Mouse (Mus musculus) heart, embryonic 15.5 days (tissue): Measurements from ENCODE around the gene Fndc3b. TPM values are rescaled to one million over a fixed set of nuclear protein-coding genes. Genes with fewer than 3 reads are reported as not detected.

Experiments
- ATAC-seq: fragments of 200-750 bp; cut with Nextera tagmentation; replicated peaks from 2 replicates; pipeline ENCODE4 v1.8.0; 2017; ENCODE audit warnings: low read depth, moderate TSS enrichment; ENCODE audit not compliant: insufficient number of reproducible peaks, insufficient read depth, low FRiP score
- H3K27ac ChIP-seq: fragments of 300-500 bp; sonication (generic); 2 replicates; pipeline ENCODE4 v1.5.1; 2015; ENCODE audit warnings: mild to moderate bottlenecking, inconsistent platforms
- H3K27me3 ChIP-seq: fragments of 300-500 bp; sonication (generic); 2 replicates; pipeline ENCODE4 v1.6.1; 2015; ENCODE audit warnings: inconsistent platforms
- H3K36me3 ChIP-seq: fragments of 300-500 bp; sonication (generic); 2 replicates; pipeline ENCODE4 v1.6.1; 2015; ENCODE audit warnings: mild to moderate bottlenecking, inconsistent platforms
- H3K4me1 ChIP-seq: fragments of 300-500 bp; sonication (generic); replicated peaks from 2 replicates; pipeline ENCODE4 v1.6.1; 2015; ENCODE audit warnings: inconsistent platforms
- H3K4me2 ChIP-seq: fragments of 300-500 bp; sonication (generic); 2 replicates; pipeline ENCODE4 v1.6.1; 2015; ENCODE audit warnings: inconsistent platforms, mild to moderate bottlenecking, moderate library complexity
- H3K4me3 ChIP-seq: fragments of 300-500 bp; sonication (generic); 2 replicates; pipeline ENCODE4 v1.5.1; 2015; ENCODE audit warnings: mild to moderate bottlenecking, inconsistent platforms
- H3K9ac ChIP-seq: fragments of 300-500 bp; sonication (generic); 2 replicates; pipeline ENCODE4 v1.6.1; 2015; ENCODE audit warnings: mild to moderate bottlenecking, inconsistent platforms
- H3K9me3 ChIP-seq: fragments of 300-500 bp; sonication (generic); replicated peaks from 2 replicates; pipeline ENCODE4 v1.6.1; 2016; ENCODE audit warnings: inconsistent platforms
- WGBS: fragments of 180-500 bp; shearing (Covaris S2); methylation state at CpG from one replicate; pipeline ENCODE4 v1.1.7; 2015; ENCODE audit warnings: mixed read lengths; 5-methylcytosine and 5-hydroxymethylcytosine counted together
- polyA plus RNA-seq: library from polyadenylated mRNA; unstranded; fragments of >200 nt; fragmentation: Nextera tagmentation; extraction: Ambion mirVana; gene quantifications from 2 replicates; pipeline ENCODE4 v1.2.1, GENCODE M21; 2015

Gene Fndc3b
- polyA plus RNA-seq, 1 experiment from 2014 or later = 24.0 TPM

DNA sequence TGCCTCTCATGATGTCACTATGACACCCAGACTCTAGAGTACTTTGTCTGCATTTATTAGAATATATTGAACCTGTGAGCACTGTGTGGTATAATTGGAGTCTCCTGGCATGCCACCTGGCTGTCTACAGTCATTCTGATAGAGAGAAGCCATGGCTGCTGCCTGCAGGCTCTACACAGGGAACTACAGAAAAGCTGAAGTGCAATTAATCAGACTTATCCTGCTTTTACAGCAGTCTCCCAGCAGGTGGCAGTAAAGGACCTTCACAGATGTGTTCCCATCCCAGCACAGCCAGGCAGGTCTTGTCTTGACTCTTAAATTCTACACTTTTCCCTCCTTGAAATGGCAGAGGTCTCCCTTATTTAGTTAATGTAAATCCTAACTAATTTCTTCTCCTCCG, 250.1 kb downstream of the Fndc3b start:
- no peak for ATAC-seq
- H3K27me3 ChIP-seq = no peaks in the 10 kb centered on the region
- peaks cover 31% of the 10 kb centered on the region for H3K4me1 ChIP-seq
- peaks cover 84% of the 10 kb centered on the region for H3K36me3 ChIP-seq
- no peak overlapping the region for H3K4me3 ChIP-seq
- no peak overlapping the region for H3K4me2 ChIP-seq
- WGBS = 61% methylated on average over 1 of the region's 1 CpGs
- no peaks in the 10 kb centered on the region for H3K9me3 ChIP-seq
- H3K27ac ChIP-seq = no peak overlapping the region
- no peak overlapping the region for H3K9ac ChIP-seq

DNA sequence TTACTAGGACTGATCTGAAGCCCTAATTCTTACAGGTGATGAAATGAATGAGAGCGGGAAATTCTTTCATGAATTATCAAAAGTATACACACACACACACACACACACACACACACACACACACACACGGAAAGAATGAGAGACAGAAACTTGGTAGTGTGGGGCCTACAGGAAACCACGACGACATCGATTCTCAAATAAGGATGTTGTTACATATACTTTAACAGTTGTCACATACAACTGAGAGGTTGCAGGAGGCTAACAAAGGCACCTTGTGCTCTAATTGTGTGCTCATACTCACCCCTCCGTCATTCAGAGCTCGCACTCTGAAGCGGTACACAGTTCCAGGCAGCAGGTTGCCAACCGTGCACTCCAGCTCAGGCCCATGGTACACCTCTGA, 252.7 kb downstream of the Fndc3b start:
- H3K27ac ChIP-seq = no peak overlapping the region
- H3K4me1 ChIP-seq = peaks cover 17% of the 10 kb centered on the region
- no peak overlapping the region for H3K4me2 ChIP-seq
- no peak for ATAC-seq
- 85% methylated on average over 9 of the region's 9 CpGs for WGBS
- H3K9ac ChIP-seq = no peak overlapping the region
- H3K4me3 ChIP-seq = no peak overlapping the region
- peaks cover 91% of the 10 kb centered on the region for H3K36me3 ChIP-seq
- no peaks in the 10 kb centered on the region for H3K9me3 ChIP-seq
- no peaks in the 10 kb centered on the region for H3K27me3 ChIP-seq

DNA sequence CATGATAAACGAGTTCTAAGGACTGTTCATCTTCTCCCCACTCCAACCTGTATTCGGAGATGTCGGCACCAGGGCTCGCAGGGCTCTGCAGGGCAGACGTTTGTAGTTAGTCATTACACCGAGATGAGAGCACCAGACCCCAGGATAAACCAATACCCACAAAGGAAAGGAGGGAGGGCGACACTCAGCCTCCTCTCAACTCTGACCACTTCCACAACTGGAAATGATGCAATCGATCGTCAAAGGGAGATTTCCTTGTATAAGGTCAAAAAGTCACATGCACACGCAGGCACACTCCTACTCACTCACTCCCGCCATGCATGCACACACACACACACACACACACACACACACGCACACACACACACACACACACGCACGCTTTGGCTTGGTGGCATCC, 254.6 kb downstream of the Fndc3b start:
- 82% methylated on average over 14 of the region's 14 CpGs for WGBS
- Histone ChIP-seq H3K27ac (no peak overlapping the region), H3K36me3 (peaks cover 97% of the 10 kb centered on the region), H3K27me3 (no peaks in the 10 kb centered on the region), H3K4me2 (no peak overlapping the region), H3K9me3 (no peaks in the 10 kb centered on the region), H3K9ac (no peak overlapping the region), H3K4me1 (no peaks in the 10 kb centered on the region), H3K4me3 (no peak overlapping the region)
- no peak for ATAC-seq

DNA sequence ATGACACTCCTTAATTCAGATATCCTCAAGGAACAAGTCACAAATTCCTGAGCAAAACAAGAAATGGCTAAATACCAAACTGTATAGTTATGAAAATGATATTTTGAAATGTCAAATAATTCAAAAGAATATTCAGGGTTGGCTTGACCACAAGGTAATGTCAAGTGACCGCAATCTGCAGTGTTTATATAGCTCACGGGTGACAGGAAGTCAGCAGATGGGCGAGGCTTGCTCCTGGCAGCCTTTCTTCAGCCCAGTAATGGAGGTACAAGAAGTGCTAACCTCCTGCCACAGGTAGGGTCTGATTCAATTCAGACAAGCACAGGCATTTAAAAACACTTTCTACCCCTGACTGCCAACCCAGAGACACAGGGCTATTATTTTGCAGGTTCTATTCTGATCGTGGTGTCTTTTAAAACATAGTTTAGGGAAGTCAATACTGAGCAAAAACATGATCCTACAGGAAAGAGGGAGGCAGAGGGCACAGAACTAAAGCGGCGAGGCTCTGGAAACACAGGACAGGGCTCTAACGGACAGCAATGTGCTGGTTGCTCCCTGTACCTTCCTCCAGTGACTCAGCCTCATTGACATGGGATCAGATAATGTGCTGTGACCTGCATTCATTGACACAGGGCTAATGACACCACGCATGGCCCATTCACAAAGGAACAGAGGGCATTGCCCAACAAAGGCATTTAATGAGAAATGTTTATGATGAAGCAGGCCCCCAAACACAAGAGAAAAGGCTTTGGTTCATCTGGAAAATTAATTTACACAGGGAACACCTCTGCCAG, 256.5 kb downstream of the Fndc3b start:
- Histone ChIP-seq H3K36me3 (peaks cover 98% of the 10 kb centered on the region), H3K9ac (no peak overlapping the region), H3K4me3 (no peak overlapping the region), H3K4me1 (no peaks in the 10 kb centered on the region), H3K9me3 (no peaks in the 10 kb centered on the region), H3K4me2 (no peak overlapping the region), H3K27ac (no peak overlapping the region), H3K27me3 (no peaks in the 10 kb centered on the region)
- WGBS = 85% methylated on average over 8 of the region's 8 CpGs
- no peak for ATAC-seq

DNA sequence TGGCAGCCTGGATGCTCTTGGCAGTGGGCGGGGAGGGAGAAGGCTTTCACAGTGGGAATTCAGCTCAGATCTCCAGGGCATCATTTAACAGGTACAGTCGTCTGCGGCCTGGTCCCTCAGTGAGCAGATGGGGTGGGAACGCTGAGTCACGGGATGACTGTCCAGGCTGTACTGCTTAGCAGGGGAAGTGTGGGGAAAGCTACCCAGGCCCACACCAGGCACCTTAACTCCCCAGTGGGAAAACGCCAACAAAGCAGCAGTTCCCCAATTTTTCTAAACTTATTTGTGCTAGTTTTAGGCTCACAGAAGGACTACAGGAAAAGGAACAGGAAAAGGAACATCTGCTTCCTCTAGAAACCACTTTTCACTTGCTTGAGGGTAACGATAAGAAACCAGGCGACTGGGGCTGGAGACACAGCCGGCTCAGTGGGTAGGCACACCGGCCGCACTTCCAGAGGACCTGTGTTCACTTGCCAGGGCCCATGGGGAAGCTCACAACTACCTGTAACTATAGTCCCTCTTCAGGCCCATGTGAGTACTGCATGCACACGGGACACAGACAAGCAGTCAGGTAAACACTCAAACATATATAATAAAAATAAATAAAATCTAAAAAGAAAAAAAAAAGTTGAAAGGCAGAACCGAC, 257.5 kb downstream of the Fndc3b start:
- H3K36me3 ChIP-seq = peaks cover 95% of the 10 kb centered on the region
- WGBS = 74% methylated on average over 13 of the region's 13 CpGs
- ATAC-seq = no peak
- H3K9me3 ChIP-seq = no peaks in the 10 kb centered on the region
- H3K27me3 ChIP-seq = no peaks in the 10 kb centered on the region
- no peak overlapping the region for H3K27ac ChIP-seq
- H3K4me1 ChIP-seq = no peaks in the 10 kb centered on the region
- H3K9ac ChIP-seq = no peak overlapping the region
- no peak overlapping the region for H3K4me3 ChIP-seq
- H3K4me2 ChIP-seq = no peak overlapping the region

DNA sequence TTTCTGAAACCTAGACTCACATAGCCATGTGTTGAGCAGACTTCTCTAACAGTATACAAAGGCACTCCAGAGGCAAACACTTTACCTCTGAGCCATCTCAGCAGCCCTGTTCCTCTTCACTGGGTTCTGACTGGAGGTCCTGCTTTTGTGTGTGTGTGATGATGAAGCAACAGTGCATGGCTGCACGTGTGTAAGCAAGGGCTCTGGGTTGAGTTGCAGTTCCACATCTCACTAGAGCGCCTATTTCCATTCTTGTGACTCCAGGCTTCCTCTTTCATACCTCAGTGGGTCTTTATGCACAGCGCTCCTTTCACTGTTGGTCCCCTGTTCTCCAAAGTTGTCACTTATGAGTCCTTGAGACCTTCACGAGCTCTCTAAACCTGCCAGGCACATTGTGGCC, 261.7 kb downstream of the Fndc3b start:
- 87% methylated on average over 4 of the region's 4 CpGs for WGBS
- Histone ChIP-seq H3K4me2 (no peak overlapping the region), H3K9ac (no peak overlapping the region), H3K36me3 (peaks cover 70% of the 10 kb centered on the region), H3K4me1 (no peaks in the 10 kb centered on the region), H3K27ac (no peak overlapping the region), H3K4me3 (no peak overlapping the region), H3K27me3 (no peaks in the 10 kb centered on the region), H3K9me3 (no peaks in the 10 kb centered on the region)
- ATAC-seq = no peak

DNA sequence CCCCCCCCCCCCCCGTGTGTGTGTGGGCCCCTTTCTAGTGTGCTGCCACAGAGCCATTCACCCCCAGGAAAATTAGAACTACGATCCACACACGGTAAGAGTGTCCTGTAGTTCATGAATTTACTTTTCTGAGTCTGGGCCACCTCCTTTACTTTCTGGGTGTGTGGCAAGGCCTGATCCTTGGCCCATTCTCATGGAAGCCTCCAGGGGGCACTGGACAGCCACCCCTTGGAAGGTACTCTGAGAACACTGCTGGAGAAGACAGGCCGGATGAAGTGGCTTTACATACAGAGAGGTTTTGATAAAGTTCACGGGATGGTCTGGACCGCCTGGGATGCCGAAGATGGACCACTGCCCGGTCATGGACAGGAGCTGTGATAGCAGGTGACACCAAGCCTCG, 262.7 kb downstream of the Fndc3b start:
- no peak for ATAC-seq
- Histone ChIP-seq H3K4me1 (no peaks in the 10 kb centered on the region), H3K9me3 (no peaks in the 10 kb centered on the region), H3K27ac (no peak overlapping the region), H3K9ac (no peak overlapping the region), H3K36me3 (peaks cover 59% of the 10 kb centered on the region), H3K4me2 (no peak overlapping the region), H3K27me3 (no peaks in the 10 kb centered on the region), H3K4me3 (no peak overlapping the region)
- WGBS = 80% methylated on average over 9 of the region's 9 CpGs

DNA sequence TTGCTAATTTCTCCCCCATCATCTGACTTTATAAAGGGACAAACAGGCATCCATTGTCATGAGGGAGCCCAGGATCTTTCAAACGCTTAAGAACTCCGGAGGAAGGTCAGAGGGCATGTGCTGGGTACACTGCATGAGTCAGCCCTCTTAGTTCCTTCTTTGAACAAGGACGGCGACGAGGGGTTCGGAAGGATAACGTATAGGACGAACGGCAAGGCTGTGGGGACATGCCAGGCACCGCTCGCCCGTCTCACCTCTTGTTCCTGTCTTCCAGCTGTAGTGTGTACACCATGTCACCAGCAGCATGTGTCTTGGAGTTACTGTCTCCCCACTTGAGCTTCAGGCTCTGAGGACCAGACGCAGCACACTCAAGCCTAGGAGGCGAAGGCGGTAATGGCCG, 271.4 kb downstream of the Fndc3b start:
- no peak for ATAC-seq
- no peak overlapping the region for H3K4me2 ChIP-seq

DNA sequence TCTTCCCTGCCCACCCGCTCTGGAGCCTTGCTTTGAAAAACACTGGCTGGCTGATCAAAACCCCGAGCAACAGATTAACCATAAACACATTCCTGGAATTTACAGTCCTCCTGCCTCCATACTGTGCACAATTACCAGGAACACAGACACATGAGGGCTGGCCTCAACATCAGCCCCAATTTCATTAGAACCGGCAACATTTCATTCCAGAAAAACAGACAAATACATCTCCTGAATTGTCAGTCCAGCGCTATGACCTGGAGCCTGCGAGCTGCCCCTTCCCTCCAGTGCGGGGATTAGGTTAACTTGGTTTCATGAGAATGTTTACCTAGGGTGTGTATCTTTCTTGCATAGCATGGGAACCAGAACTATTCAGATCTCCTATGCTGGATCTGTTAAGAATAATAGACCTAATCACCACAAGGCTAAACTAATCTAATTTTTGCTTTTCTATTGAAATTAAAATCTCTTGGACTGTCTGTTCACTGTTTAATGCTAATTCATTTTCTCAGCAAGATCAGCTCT, 275.9 kb downstream of the Fndc3b start:
- WGBS = 63% methylated on average over 6 of the region's 6 CpGs
- H3K4me3 ChIP-seq = no peak overlapping the region
- no peak for ATAC-seq
- no peak overlapping the region for H3K4me2 ChIP-seq
- no peak overlapping the region for H3K9ac ChIP-seq
- H3K27me3 ChIP-seq = no peaks in the 10 kb centered on the region
- peaks cover 14% of the 10 kb centered on the region; the same call in 1 of the 2 replicates for H3K4me1 ChIP-seq
- H3K36me3 ChIP-seq = peaks cover 33% of the 10 kb centered on the region; the same call in 1 of the 2 replicates
- H3K9me3 ChIP-seq = no peaks in the 10 kb centered on the region
- no peak overlapping the region for H3K27ac ChIP-seq

More for the DNA sequence above, 271.4 kb downstream of the Fndc3b start:
- H3K36me3 ChIP-seq = peaks cover 24% of the 10 kb centered on the region; the same call in 1 of the 2 replicates
- H3K27me3 ChIP-seq = no peaks in the 10 kb centered on the region
- no peaks in the 10 kb centered on the region for H3K9me3 ChIP-seq
- H3K27ac ChIP-seq = no peak overlapping the region
- H3K4me3 ChIP-seq = no peak overlapping the region
- H3K9ac ChIP-seq = no peak overlapping the region
- 0 out of 2 replicates have a peak, but pooled peaks cover 5% of the 10 kb centered on the region for H3K4me1 ChIP-seq
- WGBS = 78% methylated on average over 16 of the region's 16 CpGs

DNA sequence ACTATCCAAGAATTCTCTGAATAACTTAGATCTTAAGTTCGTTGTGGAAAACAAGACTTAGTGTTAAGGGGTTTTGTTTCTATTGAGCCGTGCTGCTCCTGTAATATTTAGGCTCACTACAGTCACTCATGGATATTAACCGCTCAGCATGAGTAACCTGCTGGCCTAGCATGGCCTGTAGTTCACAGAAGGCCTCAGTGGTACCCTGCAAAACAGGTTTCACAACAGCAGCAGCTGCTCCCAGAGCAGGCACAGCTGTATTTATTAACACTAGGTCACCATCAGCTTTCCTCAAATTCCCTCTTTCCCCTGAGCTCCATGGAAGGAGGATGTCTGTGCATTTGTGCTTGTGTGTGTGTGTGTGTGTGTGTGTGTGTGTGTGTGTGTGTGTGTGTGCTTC, 278.1 kb downstream of the Fndc3b start:
- no peaks in the 10 kb centered on the region for H3K27me3 ChIP-seq
- no peak overlapping the region for H3K9ac ChIP-seq
- 88% methylated on average over 3 of the region's 3 CpGs for WGBS
- no peaks in the 10 kb centered on the region for H3K9me3 ChIP-seq
- no peak overlapping the region for H3K27ac ChIP-seq
- peaks cover 14% of the 10 kb centered on the region; the same call in 1 of the 2 replicates for H3K4me1 ChIP-seq
- H3K4me2 ChIP-seq = no peak overlapping the region
- H3K36me3 ChIP-seq = peaks cover 32% of the 10 kb centered on the region; the same call in 1 of the 2 replicates
- no peak for ATAC-seq
- H3K4me3 ChIP-seq = no peak overlapping the region

DNA sequence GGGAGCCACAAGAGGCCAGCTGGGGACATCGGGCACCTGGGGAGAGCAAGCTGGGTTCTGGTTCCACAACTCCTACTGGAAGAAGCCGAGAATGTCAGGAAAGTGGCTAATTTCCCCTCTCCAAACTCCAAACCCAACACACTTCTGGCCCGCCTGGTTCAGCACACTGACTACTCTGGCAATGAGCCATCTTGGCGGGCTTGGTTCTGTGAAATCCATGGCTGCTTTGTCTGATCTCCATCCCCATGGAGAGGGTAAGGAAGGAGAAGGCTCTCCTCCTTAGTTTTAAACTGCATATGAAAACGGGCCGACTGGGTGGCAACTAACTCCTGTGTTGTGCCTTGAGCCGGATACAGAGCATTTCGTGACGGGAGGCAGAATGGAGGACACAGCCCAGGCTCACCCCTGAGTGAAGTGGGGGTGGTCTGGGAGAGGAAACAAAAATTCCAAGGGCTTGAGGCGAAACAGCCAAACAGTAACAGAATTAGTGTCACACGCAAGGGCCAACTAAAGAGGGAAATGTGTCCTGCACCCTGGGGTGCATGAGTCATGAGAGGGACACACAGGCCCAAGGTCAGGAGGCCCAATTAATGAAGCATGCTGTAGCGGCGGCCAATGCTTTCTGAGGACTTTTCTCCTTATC, 280.4 kb downstream of the Fndc3b start:
- Histone ChIP-seq H3K4me1 (peaks cover 9% of the 10 kb centered on the region; the same call in 1 of the 2 replicates), H3K9me3 (no peaks in the 10 kb centered on the region), H3K27ac (no peak overlapping the region), H3K27me3 (no peaks in the 10 kb centered on the region), H3K36me3 (peaks cover 40% of the 10 kb centered on the region), H3K4me2 (no peak overlapping the region), H3K4me3 (no peak overlapping the region), H3K9ac (no peak overlapping the region)
- ATAC-seq = no peak
- WGBS = 77% methylated on average over 13 of the region's 13 CpGs
